Mouse (Mus musculus) ES-E14 (cell line): ENCODE measurements around the gene Nkpd1. TPM values are rescaled to one million over a fixed set of nuclear protein-coding genes. Genes with fewer than 3 reads are reported as not detected.

Source experiments
- DNase-seq: peaks from one replicate; pipeline ENCODE4 v3.0.0-alpha.2; 2013; ENCODE audit warnings: low read depth, low spot score
- H3K27ac ChIP-seq: 2 replicates; pipeline ENCODE4 v1.5.1; 2012; ENCODE audit warnings: low read depth, mild to moderate bottlenecking, low read length, moderate library complexity, mixed read lengths; ENCODE audit not compliant: poor library complexity, insufficient read depth, severe bottlenecking
- H3K36me3 ChIP-seq: 2 replicates; pipeline ENCODE4 v1.6.1; 2012; ENCODE audit warnings: mild to moderate bottlenecking, low read length, moderate library complexity, mixed read lengths; ENCODE audit not compliant: control insufficient read depth, poor library complexity, insufficient read depth, severe bottlenecking
- H3K4me1 ChIP-seq, 2 experiments: fragments of 150-350 bp in 1 of 2; sonication (generic) in 1 of 2; 2 replicates each; pipeline ENCODE4 v1.6.1; 2012; ENCODE audit warnings: low read length in 2 of 2, mild to moderate bottlenecking in 1 of 2, mixed read lengths in 1 of 2; ENCODE audit not compliant: control insufficient read depth in 2 of 2, insufficient read depth in 2 of 2, poor library complexity in 1 of 2
- H3K4me3 ChIP-seq, 2 experiments: fragments of 150-350 bp in 1 of 2; sonication (generic) in 1 of 2; 2 replicates each; pipeline ENCODE4 v1.5.1; 2012; ENCODE audit warnings: low read length in 2 of 2, low read depth in 1 of 2, mild to moderate bottlenecking in 1 of 2, mixed read lengths in 1 of 2; ENCODE audit not compliant: insufficient read depth in 1 of 2, poor library complexity in 1 of 2, severe bottlenecking in 1 of 2
- H3K9ac ChIP-seq: 2 replicates; pipeline ENCODE4 v1.6.1; 2012; ENCODE audit warnings: low read depth, mild to moderate bottlenecking, low read length, mixed read lengths; ENCODE audit not compliant: poor library complexity, insufficient read depth, severe bottlenecking
- H3K9me3 ChIP-seq: fragments of 150-350 bp; sonication (generic); 2 replicates; pipeline ENCODE4 v1.6.1; 2012; ENCODE audit warnings: low read depth, mild to moderate bottlenecking, low read length; ENCODE audit not compliant: control insufficient read depth, insufficient read depth
- CHD2 ChIP-seq: IDR thresholded peaks from 2 replicates; pipeline ENCODE4 v1.6.1; 2014; ENCODE audit warnings: mild to moderate bottlenecking, low read depth, low read length, inconsistent platforms
- HCFC1 ChIP-seq: IDR thresholded peaks from 2 replicates; pipeline ENCODE4 v1.6.1; 2012; ENCODE audit warnings: low read length, inconsistent platforms, borderline replicate concordance; ENCODE audit not compliant: insufficient read depth
- MAFK ChIP-seq: IDR thresholded peaks from 2 replicates; pipeline ENCODE4 v1.6.1; 2014; ENCODE audit warnings: mild to moderate bottlenecking, low read depth, low read length, inconsistent platforms; ENCODE audit not compliant: insufficient read depth
- ZC3H11A ChIP-seq: IDR thresholded peaks from 2 replicates; pipeline ENCODE4 v1.6.1; 2012; ENCODE audit warnings: low read depth, mild to moderate bottlenecking, inconsistent platforms, low read length, borderline replicate concordance
- ZNF384 ChIP-seq: IDR thresholded peaks from 2 replicates; pipeline ENCODE4 v1.6.1; 2012; ENCODE audit warnings: low read depth, low read length, inconsistent platforms
- in situ Hi-C, 2 experiments: fragments of 600-800 bp; cut with MboI; formaldehyde crosslinking; loops; one replicate each; pipeline ENCODE4 v1.15.1; 2025; ENCODE audit warnings: low sequenced_read_pairs in 2 of 2, inconsistent platforms in 1 of 2; ENCODE audit not compliant: unreplicated experiment in 2 of 2
- total RNA-seq: library from RNA; depleted of rRNA; stranded (reverse); fragments of 300-350 nt; gene quantifications from 2 replicates; pipeline ENCODE4 v1.2.3, GENCODE M21; 2012

Gene Nkpd1
- total RNA-seq, 1 experiment, result 0.54 TPM

DNA sequence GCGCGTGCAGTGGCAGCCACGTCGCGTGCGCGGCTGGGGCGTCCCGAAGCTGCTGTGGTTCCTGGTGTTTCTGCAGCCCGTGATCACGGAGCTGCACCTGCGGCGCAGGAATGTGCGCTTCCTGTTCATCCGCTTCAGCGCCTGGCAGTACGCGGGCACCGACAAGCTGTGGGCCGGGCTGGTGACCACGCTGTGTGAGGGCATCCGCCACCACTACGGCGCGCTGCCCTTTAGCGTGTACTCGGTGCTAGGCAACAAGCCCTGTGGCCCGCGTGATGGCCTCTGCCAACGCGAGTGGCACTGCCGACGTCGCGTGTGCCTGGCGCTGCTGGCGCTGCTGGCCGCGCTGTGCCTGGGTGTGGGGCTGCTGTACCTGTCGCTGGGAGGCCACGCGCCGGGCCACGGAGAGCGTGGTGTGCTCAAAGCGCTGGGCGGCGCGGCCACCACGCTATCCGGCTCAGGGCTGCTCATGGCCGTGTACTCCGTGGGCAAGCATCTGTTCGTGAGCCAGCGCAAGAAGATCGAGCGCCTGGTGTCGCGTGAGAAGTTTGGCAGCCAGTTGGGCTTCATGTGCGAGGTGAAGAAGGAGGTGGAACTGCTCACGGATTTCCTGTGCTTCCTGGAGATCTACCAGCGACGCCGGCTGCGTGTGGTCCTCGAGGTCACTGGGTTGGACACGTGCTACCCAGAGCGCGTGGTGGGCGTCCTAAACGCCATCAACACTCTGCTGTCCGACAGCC is 5.5 kb downstream of the Nkpd1 start:
- TF ChIP-seq CHD2 (no peak), ZC3H11A (no peak), ZNF384 (no peak), HCFC1 (no peak), MAFK (no peak)
- DNase-seq, result no peak
- peak overlapping the region in 1 of 2 experiments; percentile 53; a peak in 1 of 4 replicates for H3K4me3 ChIP-seq
- peaks cover 0 to 12% of the 10 kb centered on the region in 2 experiments; a peak in 1 of 4 replicates for H3K4me1 ChIP-seq
- no peak overlapping the region for H3K27ac ChIP-seq
- no peak overlapping the region for H3K9ac ChIP-seq
- no peaks in the 10 kb centered on the region for H3K9me3 ChIP-seq
- H3K36me3 ChIP-seq, result no peaks in the 10 kb centered on the region
- in situ Hi-C loops, result no loop called here

DNA sequence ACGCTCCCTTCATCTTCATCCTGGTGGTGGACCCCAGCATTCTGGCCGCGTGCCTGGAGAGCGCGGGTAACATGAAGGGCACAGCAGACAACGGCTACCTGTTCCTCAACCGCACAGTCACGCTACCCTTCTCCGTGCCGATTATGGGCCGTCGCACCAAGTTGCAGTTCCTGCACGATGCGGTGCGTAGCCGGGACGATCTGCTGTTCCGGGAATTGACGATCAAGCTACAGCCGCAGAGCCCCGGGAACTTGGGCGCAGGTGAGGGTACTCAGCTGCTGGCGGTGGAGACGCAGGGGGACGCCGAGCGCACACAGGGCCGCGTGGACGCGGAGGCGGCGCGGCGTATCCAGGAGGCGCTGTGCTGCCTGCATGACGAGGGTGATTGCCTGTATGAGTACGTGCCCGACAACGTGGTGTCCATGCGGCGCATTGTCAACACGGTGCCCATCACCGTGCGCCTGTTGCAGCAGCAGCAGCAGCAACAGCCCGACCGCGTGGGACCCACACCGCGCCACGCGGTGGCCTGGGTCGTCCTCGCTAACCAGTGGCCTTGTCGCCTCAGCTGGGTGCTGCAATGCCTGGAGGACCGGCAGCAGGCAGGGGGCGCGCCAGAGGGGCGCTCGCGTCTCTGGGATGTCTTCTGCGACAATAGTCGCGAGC is 6.2 kb downstream of the Nkpd1 start:
- peaks cover 0 to 12% of the 10 kb centered on the region in 2 experiments; a peak in 1 of 4 replicates for H3K4me1 ChIP-seq
- no peaks in the 10 kb centered on the region for H3K9me3 ChIP-seq
- no peak for TF ChIP-seq CHD2
- TF ChIP-seq ZC3H11A, result no peak
- TF ChIP-seq ZNF384, result no peak
- TF ChIP-seq HCFC1, result no peak
- no peak for TF ChIP-seq MAFK
- H3K9ac ChIP-seq, result peak overlapping the region; percentile 9; the same call in 1 of the 2 replicates
- DNase-seq, result no peak
- H3K27ac ChIP-seq, result no peak overlapping the region
- no peaks in the 10 kb centered on the region for H3K36me3 ChIP-seq
- peak overlapping the region; percentile 18 to 53 for H3K4me3 ChIP-seq
- in situ Hi-C loops, result no loop called here

DNA sequence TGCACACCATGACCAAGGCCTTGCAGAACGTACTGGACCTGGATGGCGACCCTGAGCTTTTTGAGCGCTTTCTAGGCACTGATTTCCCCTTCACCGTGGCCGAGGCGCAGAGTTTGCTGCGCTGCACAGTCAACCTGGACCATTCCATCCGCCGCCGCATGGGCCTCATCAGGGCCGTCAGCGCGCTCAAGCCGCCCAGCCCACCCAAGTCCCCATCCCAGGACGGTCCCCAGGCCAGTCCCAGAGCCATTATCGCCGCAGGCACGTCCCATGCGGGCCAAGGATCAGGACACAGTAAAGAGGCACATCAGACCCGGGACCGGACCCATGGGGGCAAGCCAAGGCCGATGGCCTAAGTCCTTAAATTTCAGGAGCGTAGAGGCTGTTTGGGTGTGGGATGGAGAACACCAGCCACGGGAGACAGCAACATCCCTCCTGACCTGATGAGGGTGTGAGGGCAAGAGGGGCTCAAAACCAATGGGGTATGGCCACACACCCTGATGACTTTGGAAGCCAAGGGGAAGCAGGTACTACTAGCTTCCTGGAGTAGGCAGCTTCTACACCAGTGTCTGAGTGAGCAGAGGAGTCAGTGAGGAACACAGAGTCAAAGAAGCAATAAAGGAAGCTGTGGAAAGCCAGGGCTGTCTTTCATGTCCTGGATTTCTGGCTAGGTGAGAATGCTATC is 6.9 kb downstream of the Nkpd1 start:
- DNase-seq, result no peak
- H3K27ac ChIP-seq, result no peak overlapping the region
- no peaks in the 10 kb centered on the region for H3K9me3 ChIP-seq
- in situ Hi-C loops, result no loop called here
- H3K4me3 ChIP-seq, result peak overlapping the region; percentile 18 to 53
- H3K4me1 ChIP-seq, result peaks cover 0 to 12% of the 10 kb centered on the region in 2 experiments; a peak in 1 of 4 replicates
- no peak overlapping the region; the same call in 1 of the 2 replicates for H3K9ac ChIP-seq
- H3K36me3 ChIP-seq, result no peaks in the 10 kb centered on the region
- TF ChIP-seq MAFK (no peak), CHD2 (no peak)

DNA sequence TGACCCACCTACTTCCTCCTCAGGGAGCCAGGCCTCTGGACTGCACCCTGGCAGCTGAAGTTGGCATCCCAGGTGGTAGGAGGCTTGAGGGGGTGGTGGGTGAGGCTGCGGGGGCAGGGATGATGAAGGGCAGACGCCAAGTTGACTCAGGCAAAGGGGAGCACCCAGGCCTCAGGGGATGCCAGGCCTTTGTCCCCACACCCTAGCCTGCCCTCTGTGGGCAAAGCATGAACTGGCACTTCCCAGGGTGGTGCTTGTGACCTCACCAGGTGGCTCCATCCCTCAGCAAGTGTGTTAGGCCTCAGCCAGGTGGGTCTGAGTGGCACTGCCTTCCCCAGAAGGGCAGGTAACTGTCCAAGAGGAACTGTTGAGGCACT is 7.5 kb downstream of the Nkpd1 start:
- no peaks in the 10 kb centered on the region for H3K9me3 ChIP-seq
- in situ Hi-C loops, result no loop called here
- TF ChIP-seq CHD2 (no peak), ZC3H11A (no peak), HCFC1 (no peak), MAFK (no peak), ZNF384 (no peak)
- DNase-seq, result no peak
- no peak overlapping the region for H3K4me3 ChIP-seq
- H3K9ac ChIP-seq, result no peak overlapping the region
- no peak overlapping the region for H3K27ac ChIP-seq
- H3K36me3 ChIP-seq, result no peaks in the 10 kb centered on the region
- H3K4me1 ChIP-seq, result peaks cover 0 to 12% of the 10 kb centered on the region in 2 experiments; a peak in 1 of 4 replicates
